Mouse (Mus musculus): ENCODE results near the gene Pcca.

GRCm38 (mm10) chr14:122865462-122866129 lies 331.5 kb downstream of the Pcca start:
- no peak for TF ChIP-seq CTCF (IDR thresholded peaks at IDR 0.05; ENCODE audit: control insufficient read depth, insufficient read depth, insufficient read length)
- TF ChIP-seq USF1 (IDR thresholded peaks at IDR 0.05; ENCODE audit: low read depth): no peak

Measured in C2C12 (cell line).